Mouse (Mus musculus) left cerebral cortex, postnatal 36 days (tissue): Measurements from ENCODE around the gene Zfp839. TPM values are rescaled to one million over a fixed set of nuclear protein-coding genes. Genes with fewer than 3 reads are reported as not detected.
A peak's percentile ranks its signal among the peaks of the same experiment; 100 is the strongest.

Source experiments
- DNase-seq, 2 experiments: peaks; one replicate each; pipeline ENCODE4 v3.0.0; 2021 to 2022; ENCODE audit warnings: low spot score in 2 of 2, mixed read lengths in 1 of 2
- intact Hi-C: fragments of 180-260 bp; cut with DNase I; formaldehyde crosslinking; loops from one replicate; pipeline ENCODE4 v1.15.1; 2025
- total RNA-seq, 2 experiments: library from RNA; stranded (reverse); gene quantifications; 2 replicates each; pipeline ENCODE4 v1.2.3; 2021

Zfp839 gene
- 10 to 100 TPM; 10.7 to 13.1 TPM for total RNA-seq

GRCm38 (mm10) chr12:110850010-110850928 lies at the start of gene Zfp839:
TSS of gene Zfp839 (plus strand) at chr12:110850253.
- intact Hi-C loops: no loop called here

GRCm38 (mm10) chr12:110801876-110802464 lies 48.1 kb upstream of the Zfp839 start:
- intact Hi-C loops: no loop called here
- DNase-seq: no peak

More at GRCm38 (mm10) chr12:110850010-110850928, at the start of gene Zfp839:
- DNase-seq: peak; percentile 89

GRCm38 (mm10) chr12:110802674-110803297 lies 47.3 kb upstream of the Zfp839 start:
- intact Hi-C loops: no loop called here

GRCm38 (mm10) chr12:110804261-110804660 lies 45.8 kb upstream of the Zfp839 start:
- intact Hi-C loops: no loop called here
- DNase-seq: no peak

More at GRCm38 (mm10) chr12:110802674-110803297, 47.3 kb upstream of the Zfp839 start:
- no peak for DNase-seq

- no peak for DNase-seq
- intact Hi-C loops: no loop called here
These were observed 43.6 kb upstream of the Zfp839 start for GRCm38 (mm10) chr12:110806301-110806970.

GRCm38 (mm10) chr12:110808430-110808829 lies 41.6 kb upstream of the Zfp839 start:
- intact Hi-C loops: no loop called here

GRCm38 (mm10) chr12:110808848-110809247 lies 41.2 kb upstream of the Zfp839 start:
- DNase-seq: no peak
- intact Hi-C loops: no loop called here

More at GRCm38 (mm10) chr12:110808430-110808829, 41.6 kb upstream of the Zfp839 start:
- no peak for DNase-seq

GRCm38 (mm10) chr12:110813132-110813531 lies 36.9 kb upstream of the Zfp839 start:
- intact Hi-C loops: no loop called here
- DNase-seq: no peak

- intact Hi-C loops: no loop called here
- no peak for DNase-seq
These were observed 36.4 kb upstream of the Zfp839 start for GRCm38 (mm10) chr12:110813624-110814023.

- no peak for DNase-seq
- intact Hi-C loops: no loop called here
These were observed 35.1 kb upstream of the Zfp839 start for GRCm38 (mm10) chr12:110814924-110815323.

- intact Hi-C loops: no loop called here
These were observed 33.2 kb upstream of the Zfp839 start for GRCm38 (mm10) chr12:110816833-110817232.

GRCm38 (mm10) chr12:110819367-110819766 lies 30.7 kb upstream of the Zfp839 start:
- DNase-seq: no peak
- intact Hi-C loops: no loop called here

More at GRCm38 (mm10) chr12:110816833-110817232, 33.2 kb upstream of the Zfp839 start:
- no peak for DNase-seq

- intact Hi-C loops: no loop called here
- DNase-seq: no peak
These were observed 28.3 kb upstream of the Zfp839 start for GRCm38 (mm10) chr12:110821787-110822186.

GRCm38 (mm10) chr12:110822366-110822765 lies 27.7 kb upstream of the Zfp839 start:
- intact Hi-C loops: no loop called here
- no peak for DNase-seq

GRCm38 (mm10) chr12:110828908-110829307 lies 21.1 kb upstream of the Zfp839 start:
- no peak for DNase-seq
- intact Hi-C loops: no loop called here

GRCm38 (mm10) chr12:110830293-110831024 lies 19.6 kb upstream of the Zfp839 start:
- DNase-seq: no peak
- intact Hi-C loops: no loop called here

- intact Hi-C loops: loop anchor here (2.0 kb wide), 1 partner anchor 96 kb away; no protein-coding TSS in a partner anchor
These were observed 14.9 kb upstream of the Zfp839 start for GRCm38 (mm10) chr12:110835182-110835581.

GRCm38 (mm10) chr12:110836729-110837128 lies 13.3 kb upstream of the Zfp839 start:
- DNase-seq: no peak
- intact Hi-C loops: no loop called here

More at GRCm38 (mm10) chr12:110835182-110835581, 14.9 kb upstream of the Zfp839 start:
- DNase-seq: no peak
